Mouse (Mus musculus) neural tube, embryonic 15.5 days (tissue): ENCODE measurements around the gene Phf2. TPM values are rescaled to one million over a fixed set of nuclear protein-coding genes. Genes with fewer than 3 reads are reported as not detected.
A peak's percentile ranks its signal among the peaks of the same experiment; 100 is the strongest.

ENCODE experiments used
- ATAC-seq: fragments of 200-750 bp; cut with Nextera tagmentation; 2 replicates; pipeline ENCODE4 v1.8.0; 2017; ENCODE audit warnings: mild to moderate bottlenecking, moderate TSS enrichment, moderate library complexity; ENCODE audit not compliant: low FRiP score
- H3K27ac ChIP-seq: fragments of 300-500 bp; sonication (generic); replicated peaks from 2 replicates; pipeline ENCODE4 v1.5.1; 2015; ENCODE audit warnings: mild to moderate bottlenecking, inconsistent platforms
- H3K27me3 ChIP-seq: fragments of 300-500 bp; sonication (generic); replicated peaks from 2 replicates; pipeline ENCODE4 v1.6.1; 2015; ENCODE audit warnings: inconsistent platforms
- H3K36me3 ChIP-seq: fragments of 300-500 bp; sonication (generic); 2 replicates; pipeline ENCODE4 v1.6.1; 2015; ENCODE audit warnings: inconsistent platforms
- H3K4me1 ChIP-seq: fragments of 300-500 bp; sonication (generic); 2 replicates; pipeline ENCODE4 v1.6.1; 2015; ENCODE audit warnings: inconsistent platforms
- H3K4me2 ChIP-seq: fragments of 300-500 bp; sonication (generic); 2 replicates; pipeline ENCODE4 v1.6.1; 2015; ENCODE audit warnings: inconsistent platforms, mild to moderate bottlenecking, moderate library complexity
- H3K4me3 ChIP-seq: fragments of 300-500 bp; sonication (generic); replicated peaks from 2 replicates; pipeline ENCODE4 v1.5.1; 2015; ENCODE audit warnings: mild to moderate bottlenecking, inconsistent platforms
- H3K9ac ChIP-seq: fragments of 300-500 bp; sonication (generic); replicated peaks from 2 replicates; pipeline ENCODE4 v1.6.1; 2015; ENCODE audit warnings: mild to moderate bottlenecking, inconsistent platforms
- H3K9me3 ChIP-seq: fragments of 300-500 bp; sonication (generic); replicated peaks from 2 replicates; pipeline ENCODE4 v1.6.1; 2016; ENCODE audit warnings: inconsistent platforms
- WGBS: fragments of 180-500 bp; shearing (Covaris S2); methylation state at CpG from one replicate; pipeline ENCODE4 v1.1.7; 2015; ENCODE audit warnings: mixed read lengths; 5-methylcytosine and 5-hydroxymethylcytosine counted together
- polyA plus RNA-seq: library from polyadenylated mRNA; unstranded; fragments of >200 nt; fragmentation: Nextera tagmentation; extraction: Ambion mirVana; gene quantifications from 2 replicates; pipeline ENCODE4 v1.2.1, GENCODE M21; 2015

The Phf2 gene
- polyA plus RNA-seq, 1 experiment from 2014 or later, result 6.6 TPM

DNA sequence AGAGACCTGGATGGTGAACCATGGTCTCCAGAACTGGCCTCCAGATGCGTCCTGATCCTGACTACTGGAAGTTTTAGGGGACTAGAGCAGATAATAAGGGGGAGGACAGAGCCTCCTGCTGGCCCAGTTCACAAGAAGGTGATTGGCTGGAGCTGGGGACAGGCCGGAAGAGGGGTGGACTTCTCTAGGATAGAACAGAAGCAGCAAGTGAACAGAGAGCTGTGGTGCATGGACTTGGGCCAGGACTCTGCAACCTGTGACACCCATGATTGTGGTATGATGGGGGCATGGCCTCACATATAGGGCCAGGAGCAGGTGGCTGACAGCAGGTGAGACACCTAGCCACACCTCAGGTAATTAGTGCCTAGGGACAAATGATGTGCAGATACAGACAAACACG, 17.0 kb downstream of the Phf2 start:
- no peaks in the 10 kb centered on the region for H3K27me3 ChIP-seq
- peak overlapping the region; percentile 72 for H3K27ac ChIP-seq
- ATAC-seq, result no peak
- peaks cover 85% of the 10 kb centered on the region for H3K4me1 ChIP-seq
- H3K4me3 ChIP-seq, result no peak overlapping the region
- H3K4me2 ChIP-seq, result no peak overlapping the region
- H3K36me3 ChIP-seq, result no peaks in the 10 kb centered on the region
- H3K9me3 ChIP-seq, result no peaks in the 10 kb centered on the region
- H3K9ac ChIP-seq, result no peak overlapping the region
- 53% methylated on average over 3 of the region's 3 CpGs for WGBS

GRCm38 (mm10) chr13:48853475-48853874, 17.4 kb downstream of the Phf2 start:
- no peaks in the 10 kb centered on the region for H3K36me3 ChIP-seq
- H3K4me3 ChIP-seq, result no peak overlapping the region
- H3K9ac ChIP-seq, result no peak overlapping the region
- peaks cover 83% of the 10 kb centered on the region for H3K4me1 ChIP-seq
- 0 out of 2 replicates have a peak overlapping the region, but pooled peaks have one; percentile 10 for H3K4me2 ChIP-seq
- H3K27me3 ChIP-seq, result no peaks in the 10 kb centered on the region
- WGBS, result 12% methylated on average over 2 of the region's 2 CpGs
- H3K27ac ChIP-seq, result peak overlapping the region; percentile 72
- ATAC-seq, result 0 out of 2 replicates have a peak, but pooled peaks have one; percentile 9
- no peaks in the 10 kb centered on the region for H3K9me3 ChIP-seq

DNA sequence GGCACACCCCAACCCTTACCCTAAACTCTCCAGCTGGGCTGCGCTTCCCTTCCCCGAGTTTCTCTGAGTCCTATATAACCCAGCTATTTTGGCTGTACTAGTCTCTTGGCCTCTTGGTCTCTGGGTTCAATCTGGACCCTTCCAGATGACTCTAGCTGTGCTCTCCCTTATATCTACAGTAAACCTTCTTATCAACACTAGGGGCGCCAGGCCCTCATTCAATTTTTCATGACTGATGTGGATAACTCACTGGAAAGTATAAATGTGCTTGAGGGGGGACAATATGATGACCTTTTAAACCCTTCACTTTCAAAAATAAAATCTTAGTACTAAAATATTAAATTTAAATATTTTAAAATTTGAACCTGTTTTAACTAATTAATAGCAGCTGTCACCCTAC, 18.1 kb downstream of the Phf2 start:
- no peak for ATAC-seq

GRCm38 (mm10) chr13:48851719-48852118, 19.2 kb downstream of the Phf2 start:
- WGBS, result 93% methylated on average over 5 of the region's 5 CpGs
- no peaks in the 10 kb centered on the region for H3K36me3 ChIP-seq

More for the DNA sequence above, 18.1 kb downstream of the Phf2 start:
- H3K4me1 ChIP-seq, result peaks cover 81% of the 10 kb centered on the region
- no peaks in the 10 kb centered on the region for H3K9me3 ChIP-seq
- 85% methylated on average over 3 of the region's 3 CpGs for WGBS
- H3K4me2 ChIP-seq, result no peak overlapping the region
- H3K9ac ChIP-seq, result no peak overlapping the region
- no peak overlapping the region for H3K4me3 ChIP-seq
- H3K27me3 ChIP-seq, result no peaks in the 10 kb centered on the region
- no peak overlapping the region for H3K27ac ChIP-seq
- H3K36me3 ChIP-seq, result no peaks in the 10 kb centered on the region

DNA sequence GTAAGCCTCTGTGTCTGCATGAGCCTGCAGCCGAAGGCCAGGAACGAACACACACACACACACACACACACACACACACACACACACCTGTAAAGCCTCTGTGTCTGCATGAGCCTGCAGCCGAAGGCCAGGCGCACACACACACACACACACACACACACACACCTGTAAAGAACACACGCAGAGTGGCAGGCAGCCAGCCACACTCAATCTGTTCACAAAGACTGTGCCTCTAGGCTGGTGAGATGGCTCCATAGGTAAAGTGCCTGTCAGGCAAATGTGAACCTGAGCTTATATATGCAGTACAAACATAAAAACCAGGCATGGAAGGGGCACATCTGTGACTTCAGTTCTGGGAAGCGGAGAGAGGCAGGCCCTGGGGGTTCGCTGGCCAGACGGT, 20.1 kb downstream of the Phf2 start:
- Histone ChIP-seq H3K9me3 (no peaks in the 10 kb centered on the region), H3K4me2 (no peak overlapping the region), H3K4me1 (peaks cover 60% of the 10 kb centered on the region), H3K27ac (peak overlapping the region; percentile 60), H3K9ac (no peak overlapping the region), H3K27me3 (no peaks in the 10 kb centered on the region), H3K4me3 (no peak overlapping the region), H3K36me3 (no peaks in the 10 kb centered on the region)
- 68% methylated on average over 8 of the region's 8 CpGs for WGBS
- ATAC-seq, result peak; percentile 8; the same call in 1 of the 2 replicates

More at GRCm38 (mm10) chr13:48851719-48852118, 19.2 kb downstream of the Phf2 start:
- Histone ChIP-seq H3K4me3 (no peak overlapping the region), H3K27ac (no peak overlapping the region), H3K9ac (no peak overlapping the region), H3K9me3 (no peaks in the 10 kb centered on the region), H3K4me2 (no peak overlapping the region), H3K27me3 (no peaks in the 10 kb centered on the region), H3K4me1 (peaks cover 69% of the 10 kb centered on the region)
- ATAC-seq, result no peak

GRCm38 (mm10) chr13:48850326-48850725, 20.6 kb downstream of the Phf2 start:
- H3K27me3 ChIP-seq, result no peaks in the 10 kb centered on the region
- no peak overlapping the region for H3K4me2 ChIP-seq
- H3K4me1 ChIP-seq, result peaks cover 57% of the 10 kb centered on the region
- H3K36me3 ChIP-seq, result no peaks in the 10 kb centered on the region
- no peak overlapping the region for H3K4me3 ChIP-seq
- no peaks in the 10 kb centered on the region for H3K9me3 ChIP-seq
- ATAC-seq, result peak; percentile 19; the same call in 1 of the 2 replicates
- no peak overlapping the region for H3K9ac ChIP-seq
- 71% methylated on average over 2 of the region's 2 CpGs for WGBS
- peak overlapping the region; percentile 60 for H3K27ac ChIP-seq

DNA sequence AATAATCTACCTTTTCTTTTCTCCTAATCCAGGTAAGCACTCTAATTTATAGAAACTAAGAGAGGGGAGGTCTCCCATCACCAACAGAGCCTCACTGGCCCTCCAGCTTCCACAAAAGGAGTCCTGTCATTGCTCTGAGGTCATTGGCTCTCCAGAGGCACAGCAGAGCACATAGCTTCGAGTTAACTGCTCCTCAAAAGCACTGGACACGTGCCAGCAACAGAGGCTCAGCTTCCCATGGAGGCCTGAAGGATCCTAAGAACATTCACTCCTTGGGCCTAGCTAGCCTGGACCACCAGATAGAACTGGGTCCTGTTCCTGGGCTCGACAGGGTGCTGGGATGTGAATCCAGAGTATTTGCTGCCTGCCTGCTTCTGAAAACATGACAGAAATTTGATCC, 21.8 kb downstream of the Phf2 start:
- peaks cover 45% of the 10 kb centered on the region for H3K4me1 ChIP-seq

DNA sequence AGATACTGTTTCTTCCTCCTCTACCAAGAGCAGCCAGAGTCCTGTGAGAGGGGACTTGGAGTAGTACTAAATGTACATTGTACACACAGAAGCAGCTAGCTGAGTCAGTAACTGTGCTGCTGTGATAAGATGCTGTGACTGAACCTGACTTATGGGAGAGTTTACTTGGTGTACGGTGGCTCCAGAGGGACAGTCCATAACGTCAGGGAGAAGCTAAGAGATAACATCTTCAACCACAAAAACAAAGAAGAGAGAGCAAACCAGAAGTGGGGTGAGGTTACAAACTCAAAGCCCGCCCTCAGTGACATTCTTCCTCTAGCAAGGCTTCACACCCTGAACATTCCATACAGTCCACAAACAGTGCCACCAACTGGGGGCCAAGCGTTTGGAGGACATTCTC, 25.6 kb downstream of the Phf2 start:
- no peak overlapping the region for H3K4me2 ChIP-seq
- peaks cover 27% of the 10 kb centered on the region for H3K4me1 ChIP-seq
- H3K9me3 ChIP-seq, result no peaks in the 10 kb centered on the region
- 80% methylated on average over 4 of the region's 4 CpGs for WGBS
- no peak overlapping the region for H3K4me3 ChIP-seq
- no peaks in the 10 kb centered on the region for H3K27me3 ChIP-seq
- no peak overlapping the region for H3K27ac ChIP-seq
- no peaks in the 10 kb centered on the region for H3K36me3 ChIP-seq
- ATAC-seq, result no peak
- no peak overlapping the region for H3K9ac ChIP-seq

More for the DNA sequence above, 21.8 kb downstream of the Phf2 start:
- no peaks in the 10 kb centered on the region for H3K9me3 ChIP-seq
- 35% methylated on average over 3 of the region's 3 CpGs for WGBS
- no peak overlapping the region for H3K9ac ChIP-seq
- H3K4me2 ChIP-seq, result no peak overlapping the region
- H3K4me3 ChIP-seq, result no peak overlapping the region
- peak overlapping the region; percentile 45; the same call in 1 of the 2 replicates for H3K27ac ChIP-seq
- ATAC-seq, result no peak
- H3K27me3 ChIP-seq, result no peaks in the 10 kb centered on the region
- H3K36me3 ChIP-seq, result no peaks in the 10 kb centered on the region

DNA sequence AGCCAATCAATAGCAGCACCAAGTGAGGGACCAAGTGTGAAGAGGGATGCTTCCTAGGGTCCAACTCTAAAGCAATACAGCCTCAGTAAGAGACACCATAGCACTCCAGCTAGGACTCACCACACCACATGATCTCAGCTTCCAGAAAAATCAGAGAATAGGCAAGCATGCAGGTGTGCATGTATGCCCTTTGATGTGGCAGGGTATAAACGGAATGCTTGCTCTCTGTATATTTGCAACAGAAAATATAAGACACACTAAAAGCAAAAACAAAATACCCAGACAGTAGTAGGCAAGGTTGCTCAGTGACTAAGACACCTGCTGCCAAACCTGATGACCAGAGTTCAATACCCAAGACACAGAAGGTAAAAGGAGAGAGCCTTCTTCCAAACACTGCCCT, 27.4 kb downstream of the Phf2 start:
- peaks cover 13% of the 10 kb centered on the region for H3K4me1 ChIP-seq
- no peak overlapping the region for H3K9ac ChIP-seq
- H3K4me3 ChIP-seq, result no peak overlapping the region
- H3K4me2 ChIP-seq, result no peak overlapping the region
- H3K27me3 ChIP-seq, result no peaks in the 10 kb centered on the region
- ATAC-seq, result no peak
- 86% methylated on average over 1 of the region's 1 CpGs for WGBS
- no peaks in the 10 kb centered on the region for H3K9me3 ChIP-seq
- no peak overlapping the region for H3K27ac ChIP-seq
- no peaks in the 10 kb centered on the region for H3K36me3 ChIP-seq

GRCm38 (mm10) chr13:48841905-48842592, 28.9 kb downstream of the Phf2 start:
- no peaks in the 10 kb centered on the region for H3K36me3 ChIP-seq
- peaks cover 9% of the 10 kb centered on the region; the same call in 1 of the 2 replicates for H3K4me1 ChIP-seq
- no peaks in the 10 kb centered on the region for H3K27me3 ChIP-seq
- ATAC-seq, result no peak
- H3K4me3 ChIP-seq, result no peak overlapping the region
- H3K9ac ChIP-seq, result no peak overlapping the region
- no peaks in the 10 kb centered on the region for H3K9me3 ChIP-seq
- H3K4me2 ChIP-seq, result no peak overlapping the region
- WGBS, result 56% methylated on average over 5 of the region's 5 CpGs
- no peak overlapping the region for H3K27ac ChIP-seq

DNA sequence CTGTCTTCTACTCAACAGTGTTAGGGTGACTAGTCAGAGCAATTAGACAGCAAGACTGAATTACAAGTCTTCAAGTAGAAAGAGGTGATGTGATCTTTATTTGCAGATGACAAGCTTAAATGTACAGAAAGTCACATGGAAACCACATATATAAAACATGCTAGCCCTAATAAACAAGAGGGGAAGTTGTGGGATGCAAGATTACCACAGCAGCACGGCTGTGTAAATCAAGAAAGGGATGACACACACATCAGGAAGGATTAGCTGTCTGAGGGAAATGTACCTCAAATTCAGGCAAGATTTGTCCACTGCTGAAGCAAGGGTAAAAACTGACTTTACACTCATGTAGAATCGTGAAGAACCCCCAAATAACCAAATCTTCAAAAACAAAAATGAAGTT, 32.6 kb downstream of the Phf2 start:
- no peaks in the 10 kb centered on the region for H3K36me3 ChIP-seq
- WGBS, result 89% methylated on average over 2 of the region's 2 CpGs
- H3K9me3 ChIP-seq, result no peaks in the 10 kb centered on the region
- H3K4me1 ChIP-seq, result peaks cover 9% of the 10 kb centered on the region; the same call in 1 of the 2 replicates
- H3K4me3 ChIP-seq, result no peak overlapping the region
- no peak overlapping the region for H3K4me2 ChIP-seq
- no peak overlapping the region for H3K27ac ChIP-seq
- no peaks in the 10 kb centered on the region for H3K27me3 ChIP-seq
- no peak overlapping the region for H3K9ac ChIP-seq
- no peak for ATAC-seq

GRCm38 (mm10) chr13:48837537-48837936, 33.4 kb downstream of the Phf2 start:
- WGBS, result 92% methylated on average over 6 of the region's 6 CpGs
- Histone ChIP-seq H3K36me3 (no peaks in the 10 kb centered on the region), H3K9ac (no peak overlapping the region), H3K4me1 (peaks cover 9% of the 10 kb centered on the region; the same call in 1 of the 2 replicates), H3K4me3 (no peak overlapping the region), H3K27me3 (no peaks in the 10 kb centered on the region), H3K27ac (no peak overlapping the region), H3K4me2 (no peak overlapping the region), H3K9me3 (no peaks in the 10 kb centered on the region)
- ATAC-seq, result no peak
